Mouse (Mus musculus) embryonic facial prominence, embryonic 13.5 days (tissue): ENCODE measurements around the gene Gata2. TPM values are rescaled to one million over a fixed set of nuclear protein-coding genes. Genes with fewer than 3 reads are reported as not detected.

Experiments used
- ATAC-seq: fragments of 200-750 bp; cut with Nextera tagmentation; 2 replicates; pipeline ENCODE4 v1.8.0; 2017; ENCODE audit warnings: low read depth; ENCODE audit not compliant: insufficient number of reproducible peaks, insufficient read depth, low FRiP score, low TSS enrichment
- H3K27ac ChIP-seq: fragments of 300-500 bp; sonication (generic); 2 replicates; pipeline ENCODE4 v1.5.1; 2015; ENCODE audit warnings: moderate library complexity, mild to moderate bottlenecking, inconsistent platforms
- H3K27me3 ChIP-seq: fragments of 300-500 bp; sonication (generic); 2 replicates; pipeline ENCODE4 v1.6.1; 2015; ENCODE audit warnings: mild to moderate bottlenecking, inconsistent platforms
- H3K36me3 ChIP-seq: fragments of 300-500 bp; sonication (generic); 2 replicates; pipeline ENCODE4 v1.6.1; 2015; ENCODE audit warnings: mild to moderate bottlenecking, inconsistent platforms
- H3K4me1 ChIP-seq: fragments of 300-500 bp; sonication (generic); 2 replicates; pipeline ENCODE4 v1.6.1; 2015; ENCODE audit warnings: inconsistent platforms
- H3K4me2 ChIP-seq: fragments of 300-500 bp; sonication (generic); 2 replicates; pipeline ENCODE4 v1.6.1; 2015; ENCODE audit warnings: moderate library complexity, mild to moderate bottlenecking, inconsistent platforms
- H3K4me3 ChIP-seq: fragments of 300-500 bp; sonication (generic); 2 replicates; pipeline ENCODE4 v1.5.1; 2015; ENCODE audit warnings: mild to moderate bottlenecking, inconsistent platforms
- H3K9ac ChIP-seq: fragments of 300-500 bp; sonication (generic); 2 replicates; pipeline ENCODE4 v1.6.1; 2015; ENCODE audit warnings: mild to moderate bottlenecking, inconsistent platforms
- H3K9me3 ChIP-seq: fragments of 300-500 bp; sonication (generic); 2 replicates; pipeline ENCODE4 v1.6.1; 2016; ENCODE audit warnings: inconsistent platforms
- WGBS: fragments of 180-500 bp; shearing (Covaris S2); methylation state at CpG from one replicate; pipeline ENCODE4 v1.1.7; 2015; ENCODE audit warnings: mixed read lengths; 5-methylcytosine and 5-hydroxymethylcytosine counted together
- polyA plus RNA-seq: library from polyadenylated mRNA; unstranded; fragments of >200 nt; fragmentation: Nextera tagmentation; extraction: Ambion mirVana; gene quantifications from 2 replicates; pipeline ENCODE4 v1.2.1, GENCODE M21; 2015

Gata2 gene
- polyA plus RNA-seq, 1 experiment from 2014 or later: 54.9 TPM

DNA sequence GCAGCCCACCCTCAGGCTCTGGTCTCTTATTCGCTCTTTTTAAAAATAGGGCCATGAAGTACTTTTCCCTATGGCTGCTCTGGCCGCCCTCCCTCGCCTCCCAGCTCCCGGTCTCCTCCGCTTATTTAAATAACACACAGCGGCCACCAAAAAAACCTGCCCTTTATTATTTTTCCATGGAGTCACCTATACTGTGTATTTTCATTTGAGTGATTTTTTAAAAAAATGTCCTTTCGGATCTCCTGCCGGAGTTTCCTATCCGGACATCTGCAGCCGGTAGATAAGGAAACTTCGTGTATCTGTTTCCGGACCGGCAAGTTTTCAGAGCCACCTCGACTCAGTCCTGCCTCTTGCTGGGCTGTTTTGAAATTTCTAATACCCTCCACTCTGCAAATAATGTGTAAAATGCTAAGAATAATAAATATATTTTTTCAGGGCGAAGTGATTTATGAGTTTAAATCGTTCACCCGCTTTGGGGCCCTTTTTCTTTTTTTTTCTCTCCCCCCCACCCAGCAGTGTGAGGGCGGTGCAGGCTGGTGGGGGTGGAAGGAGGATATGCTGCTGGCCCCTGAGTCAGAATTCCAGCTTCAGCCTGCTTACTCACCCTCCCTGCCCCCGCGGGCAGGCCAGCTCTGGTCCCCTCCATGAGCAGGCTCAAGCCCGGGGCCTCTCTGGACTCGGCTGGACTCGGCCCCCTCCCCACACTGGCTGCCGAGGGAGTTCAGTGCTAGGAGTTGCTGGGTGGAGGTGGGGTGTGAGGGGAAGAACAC lies 9.4 kb downstream of the Gata2 start:
- Histone ChIP-seq H3K36me3 (peaks cover 6% of the 10 kb centered on the region; the same call in 1 of the 2 replicates), H3K4me2 (peak overlapping the region; percentile 76), H3K27me3 (peaks cover 97% of the 10 kb centered on the region), H3K4me1 (peaks cover 56% of the 10 kb centered on the region), H3K9me3 (no peaks in the 10 kb centered on the region), H3K9ac (peak overlapping the region; percentile 76), H3K4me3 (peak overlapping the region; percentile 56), H3K27ac (peak overlapping the region; percentile 63)
- no peak for ATAC-seq
- WGBS: 2% methylated on average over 24 of the region's 24 CpGs

DNA sequence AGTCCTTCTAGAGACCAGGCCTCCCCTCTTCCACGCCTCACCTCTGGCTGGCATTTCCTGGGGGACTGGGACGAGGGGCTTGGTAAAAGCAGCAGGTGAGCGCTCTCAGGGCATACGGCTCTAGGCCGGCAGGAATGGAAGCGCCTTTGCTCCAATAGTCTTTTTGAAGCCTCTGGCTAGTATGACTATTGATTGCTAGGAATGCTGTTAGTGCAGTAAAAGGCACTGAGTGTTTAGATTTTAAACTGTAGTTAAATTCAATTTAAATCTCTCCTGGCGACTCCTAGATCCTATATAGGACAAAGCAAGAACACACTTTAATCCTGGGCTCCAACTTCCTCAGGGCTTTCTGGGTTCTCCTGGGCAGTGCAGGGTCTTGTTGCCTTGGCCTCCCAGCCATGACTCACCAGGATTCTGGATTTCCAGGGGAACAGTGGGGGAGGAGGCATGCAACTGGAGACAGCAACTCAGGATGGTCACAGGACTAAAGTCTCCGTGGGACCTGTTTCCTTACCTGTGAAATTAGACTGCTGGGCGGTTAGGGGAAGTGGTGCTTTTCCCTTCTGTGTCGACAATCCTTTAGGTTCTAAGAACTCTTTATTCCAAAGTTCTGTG lies 10.2 kb downstream of the Gata2 start:
- Histone ChIP-seq H3K27me3 (peaks cover 94% of the 10 kb centered on the region), H3K4me1 (peaks cover 48% of the 10 kb centered on the region), H3K4me2 (peak overlapping the region; percentile 76), H3K9ac (peak overlapping the region; percentile 76), H3K4me3 (peak overlapping the region; percentile 56), H3K27ac (peak overlapping the region; percentile 63), H3K36me3 (peaks cover 6% of the 10 kb centered on the region; the same call in 1 of the 2 replicates), H3K9me3 (no peaks in the 10 kb centered on the region)
- 15% methylated on average over 10 of the region's 10 CpGs for WGBS
- ATAC-seq: no peak

DNA sequence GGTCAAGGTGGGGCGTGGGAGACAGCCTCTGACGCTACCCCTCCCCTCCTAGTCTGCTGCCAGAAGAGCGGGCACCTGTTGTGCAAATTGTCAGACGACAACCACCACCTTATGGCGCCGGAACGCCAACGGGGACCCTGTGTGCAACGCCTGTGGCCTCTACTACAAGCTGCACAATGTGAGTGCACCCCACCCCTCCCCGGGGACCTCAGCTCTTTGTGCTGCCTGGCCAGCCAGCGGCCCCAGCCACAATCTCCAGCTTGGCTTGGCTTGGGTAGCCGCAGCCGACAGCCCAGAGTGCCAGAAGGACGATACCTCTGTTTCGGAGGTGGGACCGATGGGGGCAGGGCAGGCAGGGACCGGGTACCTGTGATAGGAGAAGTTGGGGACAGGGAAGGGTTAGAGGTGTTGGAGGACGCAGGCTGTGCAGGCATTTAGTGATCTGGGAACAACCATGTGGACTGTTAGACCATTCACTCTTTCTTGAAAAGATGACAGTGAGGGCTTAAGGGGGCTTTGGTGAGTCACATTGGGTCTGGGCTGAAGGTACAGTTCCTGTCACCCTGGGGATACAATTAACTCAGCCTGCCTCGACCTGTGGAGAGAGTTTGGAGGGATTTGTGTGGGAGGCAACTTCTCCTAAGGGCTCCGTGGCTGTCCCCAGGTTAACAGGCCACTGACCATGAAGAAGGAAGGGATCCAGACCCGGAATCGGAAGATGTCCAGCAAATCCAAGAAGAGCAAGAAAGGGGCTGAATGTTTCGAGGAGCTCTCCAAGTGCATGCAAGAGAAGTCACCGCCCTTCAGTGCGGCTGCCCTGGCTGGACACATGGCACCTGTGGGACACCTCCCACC lies 11.1 kb downstream of the Gata2 start:
- Histone ChIP-seq H3K27ac (peak overlapping the region; percentile 62), H3K9ac (peak overlapping the region; percentile 61), H3K4me1 (peaks cover 40% of the 10 kb centered on the region), H3K27me3 (peaks cover 88% of the 10 kb centered on the region), H3K4me3 (peak overlapping the region; percentile 56), H3K4me2 (peak overlapping the region; percentile 76), H3K36me3 (peaks cover 6% of the 10 kb centered on the region; the same call in 1 of the 2 replicates), H3K9me3 (no peaks in the 10 kb centered on the region)
- ATAC-seq: no peak
- WGBS: 15% methylated on average over 25 of the region's 25 CpGs

DNA sequence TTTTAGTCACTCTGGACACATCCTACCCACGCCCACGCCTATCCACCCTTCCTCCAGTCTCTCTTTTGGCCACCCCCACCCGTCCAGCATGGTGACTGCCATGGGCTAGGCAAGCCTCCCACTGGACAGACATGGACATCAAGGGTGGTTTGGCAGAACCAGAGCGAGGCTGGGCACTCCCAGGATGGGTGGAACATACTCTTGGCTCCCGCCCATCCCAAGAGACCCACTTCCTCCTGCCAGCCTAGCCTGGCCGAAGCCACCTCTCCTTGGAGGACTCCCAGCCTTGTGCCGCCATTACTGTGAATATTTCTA lies 11.7 kb downstream of the Gata2 start:
- Histone ChIP-seq H3K9me3 (no peaks in the 10 kb centered on the region), H3K9ac (0 out of 2 replicates have a peak overlapping the region, but pooled peaks have one; percentile 61), H3K27ac (no peak overlapping the region; the same call in 1 of the 2 replicates), H3K27me3 (peaks cover 83% of the 10 kb centered on the region), H3K4me1 (peaks cover 34% of the 10 kb centered on the region), H3K36me3 (peaks cover 6% of the 10 kb centered on the region; the same call in 1 of the 2 replicates), H3K4me2 (peak overlapping the region; percentile 76), H3K4me3 (peak overlapping the region; percentile 56; the same call in 1 of the 2 replicates)
- WGBS: 26% methylated on average over 7 of the region's 7 CpGs
- ATAC-seq: no peak

DNA sequence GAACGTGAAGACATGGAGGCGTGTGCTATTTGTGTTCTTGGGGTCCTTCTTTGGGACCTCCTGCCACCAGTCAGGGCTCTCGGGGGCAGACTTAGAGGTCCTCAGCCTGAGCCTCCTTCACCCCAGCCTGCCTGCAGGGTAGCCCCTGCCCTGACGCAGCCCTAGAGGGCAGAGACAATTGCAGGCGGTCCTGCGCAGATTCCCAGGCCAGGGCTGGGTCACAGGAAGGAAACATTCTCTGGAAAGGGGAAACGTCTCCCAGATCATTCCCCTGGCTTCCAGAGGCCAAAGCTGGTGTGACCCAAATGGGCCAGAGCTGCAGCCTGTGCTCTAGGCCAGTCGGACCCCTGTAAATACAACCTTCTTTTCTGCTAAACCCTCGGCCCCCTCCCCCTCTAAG lies 12.2 kb downstream of the Gata2 start:
- Histone ChIP-seq H3K27ac (peak overlapping the region; percentile 44), H3K9ac (0 out of 2 replicates have a peak overlapping the region, but pooled peaks have one; percentile 36)
- 17% methylated on average over 9 of the region's 9 CpGs for WGBS

DNA sequence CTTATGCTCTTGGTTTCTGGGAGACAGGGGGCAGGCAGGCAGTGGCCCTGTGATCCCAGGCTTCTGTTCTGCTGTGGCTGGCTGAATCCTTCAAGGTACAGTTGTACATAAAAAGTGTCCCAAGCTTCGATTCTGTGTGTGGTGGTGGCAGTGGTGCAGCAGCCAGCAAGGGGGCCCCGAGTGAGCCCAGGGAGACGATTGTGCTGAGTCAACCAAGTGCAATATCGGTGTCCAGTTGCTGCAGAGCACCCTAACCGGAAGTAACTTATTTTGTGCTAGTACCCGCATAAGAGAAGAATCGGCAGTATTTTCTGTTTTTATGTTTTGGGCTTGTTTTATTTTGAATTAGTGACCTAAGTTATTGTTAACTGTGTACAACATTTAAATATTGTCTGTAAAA lies 12.9 kb downstream of the Gata2 start:
- H3K4me2 ChIP-seq: peak overlapping the region; percentile 76; the same call in 1 of the 2 replicates
- H3K27ac ChIP-seq: peak overlapping the region; percentile 44; the same call in 1 of the 2 replicates
- no peak for ATAC-seq
- no peaks in the 10 kb centered on the region for H3K9me3 ChIP-seq
- peaks cover 6% of the 10 kb centered on the region; the same call in 1 of the 2 replicates for H3K36me3 ChIP-seq
- no peak overlapping the region; the same call in 1 of the 2 replicates for H3K4me3 ChIP-seq
- peaks cover 32% of the 10 kb centered on the region for H3K4me1 ChIP-seq
- WGBS: 53% methylated on average over 7 of the region's 7 CpGs
- H3K9ac ChIP-seq: 0 out of 2 replicates have a peak overlapping the region, but pooled peaks have one; percentile 36
- peaks cover 70% of the 10 kb centered on the region for H3K27me3 ChIP-seq

More for the DNA sequence above, 12.2 kb downstream of the Gata2 start:
- Histone ChIP-seq H3K27me3 (peaks cover 77% of the 10 kb centered on the region), H3K9me3 (no peaks in the 10 kb centered on the region), H3K4me3 (no peak overlapping the region), H3K4me1 (peaks cover 34% of the 10 kb centered on the region), H3K4me2 (peak overlapping the region; percentile 76; the same call in 1 of the 2 replicates), H3K36me3 (peaks cover 6% of the 10 kb centered on the region; the same call in 1 of the 2 replicates)
- ATAC-seq: no peak

DNA sequence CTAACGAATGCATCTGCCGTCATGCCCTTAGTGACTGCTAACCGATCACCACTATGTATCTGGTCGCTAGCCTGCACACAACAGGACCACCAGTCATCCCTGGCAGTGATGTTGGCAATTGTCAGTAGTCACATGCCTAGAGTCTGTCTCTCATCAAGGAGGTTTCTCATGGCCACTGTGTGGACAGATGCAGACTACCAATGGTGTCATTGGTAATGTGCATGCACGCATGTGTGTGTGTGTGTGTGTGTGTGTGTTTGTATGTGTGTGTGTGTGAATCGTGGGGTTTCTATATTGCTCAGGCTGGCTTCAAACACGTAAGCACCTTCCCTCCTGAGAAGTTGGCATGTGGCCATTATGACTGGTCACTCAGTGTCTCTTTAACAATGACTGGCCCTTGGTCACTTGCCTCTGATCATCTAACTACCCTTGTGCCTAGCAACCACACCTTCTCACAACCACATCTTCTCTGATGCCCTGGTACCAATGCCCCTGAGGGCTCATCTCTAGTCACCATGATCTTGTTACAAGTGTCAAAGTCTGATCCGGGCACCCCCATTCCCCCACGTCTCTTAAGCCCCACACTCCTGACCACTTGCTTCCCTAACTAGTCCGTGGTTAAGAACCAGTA lies 13.8 kb downstream of the Gata2 start:
- Histone ChIP-seq H3K4me2 (no peak overlapping the region), H3K4me3 (no peak overlapping the region), H3K4me1 (peaks cover 28% of the 10 kb centered on the region), H3K9me3 (no peaks in the 10 kb centered on the region), H3K36me3 (peaks cover 6% of the 10 kb centered on the region; the same call in 1 of the 2 replicates), H3K27me3 (peaks cover 61% of the 10 kb centered on the region), H3K9ac (no peak overlapping the region), H3K27ac (no peak overlapping the region)
- ATAC-seq: no peak
- 79% methylated on average over 10 of the region's 10 CpGs for WGBS

DNA sequence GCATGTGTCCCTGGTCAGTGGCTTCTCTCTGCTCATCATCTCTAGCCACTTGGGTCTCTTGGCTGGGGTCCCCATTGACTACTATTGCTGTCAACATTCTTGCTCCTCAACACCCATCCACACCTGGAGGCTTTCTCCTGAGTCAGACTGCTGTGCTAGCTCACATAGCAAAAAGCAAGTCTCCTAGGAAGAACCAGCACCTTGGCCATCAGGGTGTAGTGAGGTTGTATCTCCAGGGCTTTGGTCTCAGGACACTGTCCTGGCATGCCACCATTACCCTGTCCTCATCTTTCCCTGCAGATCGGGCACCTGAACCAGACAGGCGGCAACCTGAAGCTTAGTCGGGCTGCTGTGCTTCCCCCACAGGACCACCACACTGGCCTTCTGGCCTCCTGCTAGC lies 14.6 kb downstream of the Gata2 start:
- no peak overlapping the region for H3K4me2 ChIP-seq
- no peak overlapping the region for H3K9ac ChIP-seq
- peaks cover 53% of the 10 kb centered on the region for H3K27me3 ChIP-seq
- no peak for ATAC-seq
- no peak overlapping the region for H3K27ac ChIP-seq
- H3K4me1 ChIP-seq: peaks cover 24% of the 10 kb centered on the region
- no peak overlapping the region for H3K4me3 ChIP-seq
- no peaks in the 10 kb centered on the region for H3K9me3 ChIP-seq
- peaks cover 6% of the 10 kb centered on the region; the same call in 1 of the 2 replicates for H3K36me3 ChIP-seq
- 93% methylated on average over 3 of the region's 3 CpGs for WGBS

DNA sequence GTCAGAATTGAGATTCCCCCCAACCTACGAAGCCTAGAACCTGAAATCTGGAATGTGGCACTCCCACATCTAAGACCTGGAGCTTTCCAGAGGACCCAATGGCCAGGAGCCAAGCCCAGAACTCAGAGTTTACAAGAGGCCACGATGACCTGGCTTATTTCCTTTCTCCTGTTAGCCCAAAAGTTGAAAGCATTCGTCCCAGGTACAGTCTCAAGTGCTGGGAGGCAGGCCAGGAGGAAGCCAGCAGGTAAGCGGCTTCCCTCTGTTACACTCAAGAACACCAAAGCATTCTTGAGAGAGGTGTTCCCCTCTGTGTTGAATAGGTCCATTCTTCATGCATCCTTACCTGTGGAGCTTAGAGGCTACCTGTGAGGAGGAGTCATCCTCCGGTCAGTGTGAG lies 15.8 kb downstream of the Gata2 start:
- Histone ChIP-seq H3K9ac (no peak overlapping the region), H3K4me1 (peaks cover 13% of the 10 kb centered on the region), H3K27ac (no peak overlapping the region), H3K36me3 (peaks cover 6% of the 10 kb centered on the region; the same call in 1 of the 2 replicates), H3K27me3 (peaks cover 42% of the 10 kb centered on the region), H3K4me2 (no peak overlapping the region), H3K9me3 (no peaks in the 10 kb centered on the region), H3K4me3 (no peak overlapping the region)
- ATAC-seq: no peak
- 76% methylated on average over 5 of the region's 5 CpGs for WGBS

DNA sequence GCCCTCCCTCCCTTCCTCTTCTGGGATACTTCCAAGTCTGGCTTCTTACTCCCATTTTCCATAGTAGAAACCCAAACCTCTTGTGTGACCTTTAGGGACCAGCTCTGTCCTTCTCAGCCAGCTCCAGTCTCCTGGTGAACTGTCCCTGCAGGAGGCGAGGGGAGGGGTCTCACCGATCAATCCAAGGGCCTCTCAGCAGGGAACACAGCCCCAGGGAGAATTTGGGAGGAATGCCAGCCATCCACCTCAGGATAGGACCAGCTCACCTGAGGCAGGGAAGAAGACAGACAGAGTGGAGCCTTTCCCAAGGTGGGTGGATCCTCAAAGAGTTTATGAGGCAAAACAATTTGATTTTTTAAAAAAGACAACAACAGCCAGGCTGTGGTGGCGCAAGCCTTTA lies 16.5 kb downstream of the Gata2 start:
- H3K4me1 ChIP-seq: peaks cover 6% of the 10 kb centered on the region; the same call in 1 of the 2 replicates
- H3K9ac ChIP-seq: no peak overlapping the region
- no peak overlapping the region for H3K4me2 ChIP-seq
- no peaks in the 10 kb centered on the region for H3K9me3 ChIP-seq
- H3K27ac ChIP-seq: no peak overlapping the region
- no peaks in the 10 kb centered on the region for H3K36me3 ChIP-seq
- no peak for ATAC-seq
- 53% methylated on average over 3 of the region's 3 CpGs for WGBS
- no peak overlapping the region for H3K4me3 ChIP-seq
- H3K27me3 ChIP-seq: peaks cover 34% of the 10 kb centered on the region

DNA sequence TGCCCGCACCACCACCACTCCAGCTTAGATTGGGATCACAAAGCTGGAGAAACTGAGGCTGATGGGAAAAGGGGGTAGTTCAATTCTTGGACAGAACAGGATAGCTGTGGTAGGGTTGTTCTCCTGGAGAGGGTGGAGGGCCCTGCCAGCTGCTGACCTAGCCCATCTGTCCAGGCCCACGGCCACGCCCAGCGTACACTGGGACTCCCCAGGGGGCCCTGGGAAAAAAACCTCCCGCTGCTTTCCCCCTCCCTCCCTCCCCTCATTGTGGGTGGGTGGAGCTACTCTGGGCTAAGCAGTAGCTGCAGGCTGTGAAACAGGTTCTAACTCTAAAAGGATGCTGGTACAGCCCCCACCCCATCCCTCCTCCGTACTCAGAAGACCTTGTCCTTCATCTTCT lies 22.1 kb downstream of the Gata2 start:
- H3K4me3 ChIP-seq: no peak overlapping the region
- ATAC-seq: no peak
- no peak overlapping the region for H3K9ac ChIP-seq
- no peak overlapping the region for H3K27ac ChIP-seq
- H3K4me1 ChIP-seq: no peaks in the 10 kb centered on the region
- H3K27me3 ChIP-seq: no peaks in the 10 kb centered on the region
- 32% methylated on average over 6 of the region's 6 CpGs for WGBS
- no peaks in the 10 kb centered on the region for H3K36me3 ChIP-seq
- H3K9me3 ChIP-seq: 0 out of 2 replicates have a peak, but pooled peaks cover 4% of the 10 kb centered on the region
- no peak overlapping the region for H3K4me2 ChIP-seq
